Mouse (Mus musculus) thymus, postnatal 0 days (tissue): ENCODE data around the gene Agpat4. TPM values are rescaled to one million over a fixed set of nuclear protein-coding genes. Genes with fewer than 3 reads are reported as not detected.
"Not testable (repeated sequence)": the region's sequence is repeated elsewhere in the genome, so short reads cannot be mapped to it uniquely, and the experiment has no call there.

ENCODE experiments used
- DNase-seq: peaks from one replicate; pipeline ENCODE4 v3.0.0-alpha.2; 2015; ENCODE audit warnings: low spot score
- polyA plus RNA-seq: library from polyadenylated mRNA; unstranded; fragments of >200 nt; fragmentation: Nextera tagmentation; extraction: Ambion mirVana; gene quantifications from 2 replicates; pipeline ENCODE4 v1.2.1, GENCODE M21; 2015

Gene Agpat4
- polyA plus RNA-seq, 1 experiment from 2014 or later, result 11.1 TPM

GRCm38 (mm10) chr17:12122262-12122661 is 3.8 kb downstream of the Agpat4 start:
- DNase-seq, result not testable (repeated sequence)

- no peak for DNase-seq
Observed at GRCm38 (mm10) chr17:12123168-12123567, 4.7 kb downstream of the Agpat4 start.

- DNase-seq, result no peak
Observed at GRCm38 (mm10) chr17:12127056-12127455, 8.6 kb downstream of the Agpat4 start.

GRCm38 (mm10) chr17:12128976-12129375 is 10.5 kb downstream of the Agpat4 start:
- no peak for DNase-seq

- DNase-seq, result no peak
Observed at GRCm38 (mm10) chr17:12131171-12131570, 12.7 kb downstream of the Agpat4 start.

- DNase-seq, result no peak
Observed at GRCm38 (mm10) chr17:12131581-12131980, 13.1 kb downstream of the Agpat4 start.

GRCm38 (mm10) chr17:12132904-12133303 is 14.4 kb downstream of the Agpat4 start:
- DNase-seq, result no peak

GRCm38 (mm10) chr17:12133985-12134384 is 15.5 kb downstream of the Agpat4 start:
- DNase-seq, result no peak

GRCm38 (mm10) chr17:12134975-12135633 is 16.6 kb downstream of the Agpat4 start:
- DNase-seq, result no peak

GRCm38 (mm10) chr17:12138355-12138754 is 19.9 kb downstream of the Agpat4 start:
- no peak for DNase-seq

- DNase-seq, result no peak
Observed at GRCm38 (mm10) chr17:12143948-12144364, 25.5 kb downstream of the Agpat4 start.

GRCm38 (mm10) chr17:12146132-12146681 is 27.7 kb downstream of the Agpat4 start:
- DNase-seq, result no peak

GRCm38 (mm10) chr17:12147830-12148229 is 29.3 kb downstream of the Agpat4 start:
- DNase-seq, result no peak

GRCm38 (mm10) chr17:12149232-12149861 is 30.8 kb downstream of the Agpat4 start:
- no peak for DNase-seq

- DNase-seq, result no peak
Observed at GRCm38 (mm10) chr17:12150970-12151369, 32.5 kb downstream of the Agpat4 start.

GRCm38 (mm10) chr17:12154260-12154659 is 35.8 kb downstream of the Agpat4 start:
- no peak for DNase-seq

GRCm38 (mm10) chr17:12155236-12155635 is 36.7 kb downstream of the Agpat4 start:
- DNase-seq, result no peak

GRCm38 (mm10) chr17:12155872-12156271 is 37.4 kb downstream of the Agpat4 start:
- no peak for DNase-seq

- no peak for DNase-seq
Observed at GRCm38 (mm10) chr17:12156661-12157060, 38.2 kb downstream of the Agpat4 start.

GRCm38 (mm10) chr17:12157203-12157602 is 38.7 kb downstream of the Agpat4 start:
- no peak for DNase-seq

- no peak for DNase-seq
Observed at GRCm38 (mm10) chr17:12159187-12160060, 40.9 kb downstream of the Agpat4 start.

- no peak for DNase-seq
Observed at GRCm38 (mm10) chr17:12160061-12160421, 41.5 kb downstream of the Agpat4 start.
